ENCODE assay signal across 8 mouse cellular contexts in the genomic region with DNA sequence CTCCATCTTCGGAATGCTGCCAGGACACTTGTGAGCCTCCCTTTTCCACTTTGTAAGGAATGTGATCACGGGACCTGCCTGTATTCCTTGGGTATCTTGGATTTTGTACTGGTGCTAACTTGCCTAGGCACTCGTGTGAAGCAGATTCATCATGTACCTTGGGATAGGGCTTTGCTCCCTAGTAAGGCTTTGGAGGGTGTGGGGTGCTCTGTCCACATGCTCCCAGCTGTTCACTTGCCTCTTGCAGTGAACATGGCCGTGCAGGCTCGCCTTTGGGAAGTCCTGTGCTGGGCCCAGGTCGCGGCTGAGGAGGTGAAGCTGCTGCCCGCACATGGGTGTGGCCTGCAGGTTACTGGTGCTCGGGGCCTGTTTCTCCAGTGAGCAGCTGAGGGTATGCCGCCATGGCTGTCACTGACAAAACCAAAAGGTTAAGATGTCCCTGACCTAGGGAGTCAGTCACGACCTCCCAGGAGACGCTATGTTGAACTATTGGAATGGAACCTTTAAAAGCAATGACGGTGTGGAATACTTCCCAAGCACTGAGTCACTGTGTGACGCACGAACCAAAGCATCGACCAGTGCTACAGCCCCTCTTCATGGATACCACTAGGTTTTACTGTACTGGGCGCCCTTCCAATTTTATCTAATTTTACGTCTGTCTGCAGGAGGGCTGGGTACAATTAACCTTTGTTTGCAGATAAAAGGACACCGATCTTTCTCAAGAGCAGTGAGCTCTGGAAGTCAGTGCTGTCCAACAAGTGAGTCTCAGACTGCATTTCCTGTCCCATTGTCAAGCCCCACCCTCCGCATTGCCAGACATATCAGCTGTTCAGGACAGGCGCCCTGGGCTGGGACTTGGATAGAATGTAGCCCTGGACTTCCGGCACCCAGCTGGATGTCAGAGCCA. TPM values are rescaled to one million over a fixed set of nuclear protein-coding genes. Genes with fewer than 3 reads are reported as not detected.
DNase-seq lines count a peak whose midpoint lies in the region; ATAC-seq and TF ChIP-seq lines count a peak whose summit lies in the region.

No protein-coding gene starts in this region.

- DNase-seq in NIH3T3 (ENCODE audit: low read depth), result peak; percentile 90
- DNase-seq in kidney, postnatal 36 days, result peak; percentile 80 to 84

- no peak overlapping the region for H3K9ac ChIP-seq in embryonic facial prominence, embryonic 15.5 days
- peak overlapping the region; percentile 19 for H3K9ac ChIP-seq in heart, embryonic 15.5 days
- no peak overlapping the region for H3K9ac ChIP-seq in lung, embryonic 16.5 days (ENCODE audit: low read length)
- no peak overlapping the region for H3K9ac ChIP-seq in stomach, embryonic 15.5 days

- 17% methylated on average over 22 of the region's 22 CpGs for WGBS in embryonic facial prominence, embryonic 15.5 days
- WGBS in heart, embryonic 15.5 days, result 14% methylated on average over 22 of the region's 22 CpGs
- WGBS in lung, embryonic 16.5 days, result 22% methylated on average over 22 of the region's 22 CpGs
- 22% methylated on average over 22 of the region's 22 CpGs for WGBS in stomach, embryonic 15.5 days

- H3K27me3 ChIP-seq in E14TG2a.4 (ENCODE audit: insufficient read depth, low read length), result no peaks in the 10 kb centered on the region
- H3K27me3 ChIP-seq in embryonic facial prominence, embryonic 15.5 days, result no peaks in the 10 kb centered on the region
- no peaks in the 10 kb centered on the region for H3K27me3 ChIP-seq in heart, embryonic 15.5 days
- no peaks in the 10 kb centered on the region for H3K27me3 ChIP-seq in lung, embryonic 16.5 days (ENCODE audit: control insufficient read depth, insufficient read depth, low read depth, low read length)
- no peaks in the 10 kb centered on the region for H3K27me3 ChIP-seq in stomach, embryonic 15.5 days (replicated peaks)

- peaks cover 78% of the 10 kb centered on the region for H3K36me3 ChIP-seq in E14TG2a.4 (ENCODE audit: insufficient read depth, low read length)
- H3K36me3 ChIP-seq in embryonic facial prominence, embryonic 15.5 days, result peaks cover 51% of the 10 kb centered on the region
- peaks cover 32% of the 10 kb centered on the region for H3K36me3 ChIP-seq in heart, embryonic 15.5 days
- peaks cover 25% of the 10 kb centered on the region for H3K36me3 ChIP-seq in lung, embryonic 16.5 days (ENCODE audit: control insufficient read depth, insufficient read depth, low read length)
- peaks cover 25% of the 10 kb centered on the region for H3K36me3 ChIP-seq in stomach, embryonic 15.5 days

- peaks cover 55% of the 10 kb centered on the region for H3K4me1 ChIP-seq in E14TG2a.4 (replicated peaks; ENCODE audit: low read depth, low read length)
- peaks cover 38% of the 10 kb centered on the region for H3K4me1 ChIP-seq in embryonic facial prominence, embryonic 15.5 days
- peaks cover 39% of the 10 kb centered on the region for H3K4me1 ChIP-seq in heart, embryonic 15.5 days (replicated peaks)
- H3K4me1 ChIP-seq in lung, embryonic 16.5 days (replicated peaks; ENCODE audit: control insufficient read depth, insufficient read depth, low read length), result peaks cover 17% of the 10 kb centered on the region
- H3K4me1 ChIP-seq in stomach, embryonic 15.5 days, result peaks cover 25% of the 10 kb centered on the region

- peak overlapping the region; percentile 63 for H3K27ac ChIP-seq in embryonic facial prominence, embryonic 15.5 days (replicated peaks)
- H3K27ac ChIP-seq in heart, embryonic 15.5 days, result peak overlapping the region; percentile 85
- peak overlapping the region; percentile 33 for H3K27ac ChIP-seq in lung, embryonic 16.5 days (ENCODE audit: low read length)
- peak overlapping the region; percentile 49 for H3K27ac ChIP-seq in stomach, embryonic 15.5 days

- no peaks in the 10 kb centered on the region for H3K9me3 ChIP-seq in E14TG2a.4 (ENCODE audit: low read length)
- no peaks in the 10 kb centered on the region for H3K9me3 ChIP-seq in embryonic facial prominence, embryonic 15.5 days (replicated peaks)
- no peaks in the 10 kb centered on the region for H3K9me3 ChIP-seq in heart, embryonic 15.5 days (replicated peaks)
- H3K9me3 ChIP-seq in lung, embryonic 16.5 days (ENCODE audit: control insufficient read depth, low read length), result no peaks in the 10 kb centered on the region
- no peaks in the 10 kb centered on the region for H3K9me3 ChIP-seq in stomach, embryonic 15.5 days

- no peak for ATAC-seq in embryonic facial prominence, embryonic 15.5 days (ENCODE audit: insufficient number of reproducible peaks, low FRiP score, low TSS enrichment, low read depth)
- ATAC-seq in heart, embryonic 15.5 days (replicated peaks; ENCODE audit: insufficient number of reproducible peaks, insufficient read depth, low FRiP score, low read depth), result no peak; the same call in 1 of the 2 replicates
- no peak for ATAC-seq in lung, embryonic 16.5 days (ENCODE audit: low read depth)
- no peak for ATAC-seq in stomach, embryonic 15.5 days (ENCODE audit: insufficient read depth, low FRiP score, low read depth)
- ATAC-seq in granulocyte monocyte progenitor cell, adult 5-6 weeks (replicated peaks; ENCODE audit: poor library complexity, severe bottlenecking), result no peak

- no peak for TF ChIP-seq CTCF in E14TG2a.4 (conservative IDR thresholded peaks at IDR 0.05; ENCODE audit: low read length)

- no peak overlapping the region for H3K4me2 ChIP-seq in embryonic facial prominence, embryonic 15.5 days (replicated peaks)
- H3K4me2 ChIP-seq in heart, embryonic 15.5 days, result peak overlapping the region; percentile 77
- H3K4me2 ChIP-seq in lung, embryonic 16.5 days (ENCODE audit: low read depth, low read length), result no peak overlapping the region
- H3K4me2 ChIP-seq in stomach, embryonic 15.5 days, result no peak overlapping the region

- peak overlapping the region; percentile 55 for H3K4me3 ChIP-seq in E14TG2a.4 (replicated peaks; ENCODE audit: low read length)
- H3K4me3 ChIP-seq in embryonic facial prominence, embryonic 15.5 days (replicated peaks), result no peak overlapping the region
- H3K4me3 ChIP-seq in heart, embryonic 15.5 days, result peak overlapping the region; percentile 94
- no peak overlapping the region for H3K4me3 ChIP-seq in lung, embryonic 16.5 days (ENCODE audit: low read length)
- no peak overlapping the region for H3K4me3 ChIP-seq in stomach, embryonic 15.5 days (replicated peaks)

RNA-seq across cellular contexts. Expression of gene Gapdh, which starts 5.2 kb away (rescaled TPM):
- 1,507 and 1,606 TPM in 2 replicates for polyA plus RNA-seq in embryonic facial prominence, embryonic 15.5 days (2015; fragmentation: Nextera tagmentation; extraction: Ambion mirVana)
- 3,777 and 4,210 TPM in 2 replicates for polyA plus RNA-seq in heart, embryonic 15.5 days (2015; fragmentation: Nextera tagmentation; extraction: Ambion mirVana)
- polyA plus RNA-seq in lung, embryonic 16.5 days (2015; fragmentation: Nextera tagmentation; extraction: Ambion mirVana), result 1,562 and 1,631 TPM in 2 replicates
- 1,509 and 1,865 TPM in 2 replicates for polyA plus RNA-seq in stomach, embryonic 15.5 days (2015; fragmentation: Nextera tagmentation; extraction: Ambion mirVana)
- 2,842 and 3,031 TPM in 2 replicates for total RNA-seq in granulocyte monocyte progenitor cell, adult 5-6 weeks (2014; fragmentation: Nextera tagmentation)
- total RNA-seq in granulocyte monocyte progenitor cell, adult 5-6 weeks (2017), result 1,694 and 2,022 TPM in 2 replicates

RNA-seq across cellular contexts. Expression of gene Iffo1, which starts 16.1 kb away (rescaled TPM):
- polyA plus RNA-seq in embryonic facial prominence, embryonic 15.5 days (2015; fragmentation: Nextera tagmentation; extraction: Ambion mirVana), result 30.3 and 37.6 TPM in 2 replicates
- polyA plus RNA-seq in heart, embryonic 15.5 days (2015; fragmentation: Nextera tagmentation; extraction: Ambion mirVana), result 9.7 and 13.4 TPM in 2 replicates
- polyA plus RNA-seq in lung, embryonic 16.5 days (2015; fragmentation: Nextera tagmentation; extraction: Ambion mirVana), result 5.5 and 7.2 TPM in 2 replicates
- polyA plus RNA-seq in stomach, embryonic 15.5 days (2015; fragmentation: Nextera tagmentation; extraction: Ambion mirVana), result 8.2 and 9.0 TPM in 2 replicates
- 26.4 and 37.4 TPM in 2 replicates for total RNA-seq in granulocyte monocyte progenitor cell, adult 5-6 weeks (2014; fragmentation: Nextera tagmentation)
- total RNA-seq in granulocyte monocyte progenitor cell, adult 5-6 weeks (2017), result 11.8 and 14.0 TPM in 2 replicates

RNA-seq across cellular contexts. Expression of gene Nop2, which starts 29.4 kb away (rescaled TPM):
- polyA plus RNA-seq in embryonic facial prominence, embryonic 15.5 days (2015; fragmentation: Nextera tagmentation; extraction: Ambion mirVana), result 57.5 and 58.3 TPM in 2 replicates
- 35.0 and 43.6 TPM in 2 replicates for polyA plus RNA-seq in heart, embryonic 15.5 days (2015; fragmentation: Nextera tagmentation; extraction: Ambion mirVana)
- 44.5 and 52.5 TPM in 2 replicates for polyA plus RNA-seq in lung, embryonic 16.5 days (2015; fragmentation: Nextera tagmentation; extraction: Ambion mirVana)
- polyA plus RNA-seq in stomach, embryonic 15.5 days (2015; fragmentation: Nextera tagmentation; extraction: Ambion mirVana), result 55.6 and 60.1 TPM in 2 replicates
- 65.6 and 82.8 TPM in 2 replicates for total RNA-seq in granulocyte monocyte progenitor cell, adult 5-6 weeks (2014; fragmentation: Nextera tagmentation)
- total RNA-seq in granulocyte monocyte progenitor cell, adult 5-6 weeks (2017), result 79.2 and 82.4 TPM in 2 replicates

RNA-seq across cellular contexts. Expression of gene Ncapd2, which starts 30.4 kb away (rescaled TPM):
- 97.2 and 98.7 TPM in 2 replicates for polyA plus RNA-seq in embryonic facial prominence, embryonic 15.5 days (2015; fragmentation: Nextera tagmentation; extraction: Ambion mirVana)
- 66.1 and 93.1 TPM in 2 replicates for polyA plus RNA-seq in heart, embryonic 15.5 days (2015; fragmentation: Nextera tagmentation; extraction: Ambion mirVana)
- 123 and 135 TPM in 2 replicates for polyA plus RNA-seq in lung, embryonic 16.5 days (2015; fragmentation: Nextera tagmentation; extraction: Ambion mirVana)
- polyA plus RNA-seq in stomach, embryonic 15.5 days (2015; fragmentation: Nextera tagmentation; extraction: Ambion mirVana), result 107 and 108 TPM in 2 replicates
- 242 and 263 TPM in 2 replicates for total RNA-seq in granulocyte monocyte progenitor cell, adult 5-6 weeks (2014; fragmentation: Nextera tagmentation)
- 242 and 288 TPM in 2 replicates for total RNA-seq in granulocyte monocyte progenitor cell, adult 5-6 weeks (2017)

RNA-seq across cellular contexts. Expression of gene Mrpl51, which starts 30.5 kb away (rescaled TPM):
- 198 and 212 TPM in 2 replicates for polyA plus RNA-seq in embryonic facial prominence, embryonic 15.5 days (2015; fragmentation: Nextera tagmentation; extraction: Ambion mirVana)
- polyA plus RNA-seq in heart, embryonic 15.5 days (2015; fragmentation: Nextera tagmentation; extraction: Ambion mirVana), result 233 and 272 TPM in 2 replicates
- polyA plus RNA-seq in lung, embryonic 16.5 days (2015; fragmentation: Nextera tagmentation; extraction: Ambion mirVana), result 216 and 226 TPM in 2 replicates
- 231 and 236 TPM in 2 replicates for polyA plus RNA-seq in stomach, embryonic 15.5 days (2015; fragmentation: Nextera tagmentation; extraction: Ambion mirVana)
- total RNA-seq in granulocyte monocyte progenitor cell, adult 5-6 weeks (2014; fragmentation: Nextera tagmentation), result 117 and 197 TPM in 2 replicates
- 121 and 155 TPM in 2 replicates for total RNA-seq in granulocyte monocyte progenitor cell, adult 5-6 weeks (2017)

Comparison
In these comparisons a context has a peak if more than half of its experiments do, and no peak if none do; other contexts are left out.
1. H3K4me3 ChIP-seq: peak in E14TG2a.4 (single experiment) and heart, embryonic 15.5 days (single experiment); none in embryonic facial prominence, embryonic 15.5 days (single experiment), lung, embryonic 16.5 days (single experiment) and stomach, embryonic 15.5 days (single experiment).
2. H3K27ac ChIP-seq: peak in every context shown above with its lines; median percentile 85 in heart, embryonic 15.5 days; 63 in embryonic facial prominence, embryonic 15.5 days; 49 in stomach, embryonic 15.5 days; 33 in lung, embryonic 16.5 days.